Comparison of ENCODE assay signal across 22 mouse cellular contexts in genomic region chr5:116011700-116012099, GRCm38 (mm10). TPM values are rescaled to one million over a fixed set of nuclear protein-coding genes. Genes with fewer than 3 reads are reported as not detected.
A peak's percentile ranks its signal among the peaks of the same experiment; 100 is the strongest.
DNase-seq lines count a peak whose midpoint lies in the region; ATAC-seq and TF ChIP-seq lines count a peak whose summit lies in the region.
"Had no signal": no experiment of that assay in that cellular context is flagged by ENCODE, and none has a peak within 500 bp of the region (broad histone marks: within the 10 kb centered on the region; RNA-seq: fewer than 3 reads in every experiment).

No protein-coding gene starts in this region.

- WGBS in liver, embryonic 12.5 days (ENCODE audit: insufficient replicate concordance), result 65% methylated on average over 7 of the region's 7 CpGs
- 72% methylated on average over 7 of the region's 7 CpGs for WGBS in liver, postnatal 0 days (ENCODE audit: insufficient replicate concordance)
- 36% methylated on average over 7 of the region's 7 CpGs for WGBS in macrophage (ENCODE audit: missing documents)
- 69% methylated on average over 7 of the region's 7 CpGs for WGBS in thymus, adult 2 months
- 94% methylated on average over 7 of the region's 7 CpGs for WGBS in forebrain, embryonic 14.5 days

- no peak overlapping the region for H3K9ac ChIP-seq in liver, embryonic 12.5 days
- H3K9ac ChIP-seq in liver, postnatal 0 days (replicated peaks), result no peak overlapping the region
- no peak overlapping the region for H3K9ac ChIP-seq in forebrain, embryonic 14.5 days (ENCODE audit: low read length)
- H3K9ac ChIP-seq: forebrain, embryonic 12.5 days; forebrain, postnatal 0 days; heart, embryonic 13.5 days; hindbrain, embryonic 12.5 days; hindbrain, embryonic 15.5 days had no signal

- 0 out of 2 replicates have a peak overlapping the region, but pooled peaks have one; percentile 40 for H3K27ac ChIP-seq in liver, embryonic 12.5 days
- no peak overlapping the region for H3K27ac ChIP-seq in liver, postnatal 0 days (ENCODE audit: low read depth)
- 0 out of 2 replicates have a peak overlapping the region, but pooled peaks have one; percentile 10 for H3K27ac ChIP-seq in macrophage
- H3K27ac ChIP-seq in thymus, adult 2 months (ENCODE audit: control insufficient read depth, insufficient read depth, low read length), result no peak overlapping the region
- H3K27ac ChIP-seq in forebrain, embryonic 14.5 days (ENCODE audit: low read depth, low read length), result no peak overlapping the region
- H3K27ac ChIP-seq: forebrain, embryonic 12.5 days; gastrocnemius, adult 2 months; heart, adult 2 months; heart, embryonic 10.5 days; heart, embryonic 13.5 days; hindbrain, embryonic 12.5 days; hindbrain, embryonic 15.5 days had no signal

- ATAC-seq in liver, embryonic 12.5 days, result no peak
- no peak for ATAC-seq in liver, postnatal 0 days
- peak; percentile 39; the same call in 1 of the 2 replicates for ATAC-seq in common myeloid progenitor, adult 5-6 weeks (replicated peaks; ENCODE audit: low read depth, poor library complexity, severe bottlenecking)
- ATAC-seq in forebrain, embryonic 14.5 days, result no peak
- ATAC-seq: CD4-positive, CD25-positive, alpha-beta regulatory T cell, adult 4 months; forebrain, postnatal 0 days had no signal

- no peak for TF ChIP-seq POLR2A in thymus, adult 2 months (IDR thresholded peaks at IDR 0.05; ENCODE audit: control insufficient read depth, extremely low read depth, insufficient read depth, low read length, poor library complexity)

- H3K9me3 ChIP-seq in liver, embryonic 12.5 days (replicated peaks), result no peaks in the 10 kb centered on the region
- H3K9me3 ChIP-seq in liver, postnatal 0 days (ENCODE audit: low read length), result no peaks in the 10 kb centered on the region
- no peaks in the 10 kb centered on the region for H3K9me3 ChIP-seq in forebrain, embryonic 14.5 days (replicated peaks; ENCODE audit: control insufficient read depth, low read length)
- H3K9me3 ChIP-seq: forebrain, embryonic 12.5 days; heart, embryonic 10.5 days; heart, embryonic 13.5 days; hindbrain, embryonic 12.5 days; hindbrain, embryonic 15.5 days had no signal

- H3K27me3 ChIP-seq in liver, embryonic 12.5 days (replicated peaks), result no peaks in the 10 kb centered on the region
- H3K27me3 ChIP-seq in liver, postnatal 0 days (ENCODE audit: insufficient read depth, low read length), result no peaks in the 10 kb centered on the region
- H3K27me3 ChIP-seq in thymus, adult 2 months (ENCODE audit: control insufficient read depth, insufficient read depth, low read length), result no peaks in the 10 kb centered on the region; the same call in 1 of the 2 replicates
- H3K27me3 ChIP-seq in forebrain, embryonic 14.5 days (replicated peaks; ENCODE audit: control insufficient read depth, insufficient read depth, low read length), result no peaks in the 10 kb centered on the region
- H3K27me3 ChIP-seq: forebrain, embryonic 12.5 days; heart, embryonic 13.5 days; hindbrain, embryonic 12.5 days; hindbrain, embryonic 15.5 days had no signal

- no peak overlapping the region for H3K4me2 ChIP-seq in liver, embryonic 12.5 days
- no peak overlapping the region for H3K4me2 ChIP-seq in liver, postnatal 0 days (ENCODE audit: low read depth, low read length)
- H3K4me2 ChIP-seq in forebrain, embryonic 14.5 days (ENCODE audit: low read length), result no peak overlapping the region
- H3K4me2 ChIP-seq: forebrain, embryonic 12.5 days; heart, embryonic 13.5 days; hindbrain, embryonic 12.5 days; hindbrain, embryonic 15.5 days had no signal

- no peak for DNase-seq in liver, postnatal 0 days
- no peak for DNase-seq in thymus, adult 2 months
- DNase-seq in forebrain, embryonic 14.5 days (ENCODE audit: low spot score), result no peak
- DNase-seq: adrenal gland, adult 2 months; adrenal gland, postnatal 14 days; cerebellum, adult 11-12 months; cerebellum, adult 8-10 months; cerebellum, postnatal 10 days; cerebellum, postnatal 36 days; forebrain, postnatal 0 days; gastrocnemius, adult 2 months; gastrocnemius, postnatal 14 days; heart, adult 2 months had no signal

- TF ChIP-seq EP300 in liver, postnatal 0 days (IDR thresholded peaks at IDR 0.05; ENCODE audit: low read depth), result no peak

- no peak overlapping the region for H3K4me3 ChIP-seq in liver, embryonic 12.5 days
- no peak overlapping the region for H3K4me3 ChIP-seq in liver, postnatal 0 days (ENCODE audit: low read depth, low read length)
- no peak overlapping the region for H3K4me3 ChIP-seq in macrophage (ENCODE audit: inconsistent target)
- no peak overlapping the region for H3K4me3 ChIP-seq in thymus, adult 2 months (ENCODE audit: control insufficient read depth, insufficient read depth, low read length)
- H3K4me3 ChIP-seq in forebrain, embryonic 14.5 days (ENCODE audit: low read depth, low read length), result no peak overlapping the region
- H3K4me3 ChIP-seq: forebrain, embryonic 12.5 days; gastrocnemius, adult 2 months; heart, adult 2 months; heart, embryonic 10.5 days; heart, embryonic 13.5 days; hindbrain, embryonic 12.5 days; hindbrain, embryonic 15.5 days had no signal

- peaks cover 53% of the 10 kb centered on the region for H3K4me1 ChIP-seq in liver, embryonic 12.5 days
- H3K4me1 ChIP-seq in liver, postnatal 0 days (ENCODE audit: insufficient read depth), result peaks cover 8% of the 10 kb centered on the region
- no peaks in the 10 kb centered on the region for H3K4me1 ChIP-seq in thymus, adult 2 months (replicated peaks; ENCODE audit: control insufficient read depth, insufficient read depth, low read length)
- no peaks in the 10 kb centered on the region for H3K4me1 ChIP-seq in forebrain, embryonic 14.5 days (ENCODE audit: control insufficient read depth, insufficient read depth, low read length)
- H3K4me1 ChIP-seq: forebrain, embryonic 12.5 days; heart, embryonic 13.5 days; hindbrain, embryonic 12.5 days; hindbrain, embryonic 15.5 days had no signal

- H3K79me2 ChIP-seq in macrophage (ENCODE audit: inconsistent target), result no peaks in the 10 kb centered on the region

- TF ChIP-seq CTCF in liver, postnatal 0 days (IDR thresholded peaks at IDR 0.05; ENCODE audit: low read depth), result no peak
- TF ChIP-seq CTCF in thymus, adult 2 months (IDR thresholded peaks at IDR 0.05; ENCODE audit: borderline replicate concordance, control insufficient read depth, extremely low read depth, insufficient read depth, low read length, poor library complexity), result no peak

- H3K36me3 ChIP-seq in liver, embryonic 12.5 days, result peaks cover 60% of the 10 kb centered on the region
- H3K36me3 ChIP-seq in liver, postnatal 0 days (replicated peaks; ENCODE audit: insufficient read depth, low read length), result peaks cover 41% of the 10 kb centered on the region
- H3K36me3 ChIP-seq in macrophage (ENCODE audit: inconsistent target), result peaks cover 33% of the 10 kb centered on the region; the same call in 1 of the 2 replicates
- H3K36me3 ChIP-seq in thymus, adult 2 months (ENCODE audit: control insufficient read depth, insufficient read depth, low read length), result peaks cover 31% of the 10 kb centered on the region
- peaks cover 43% of the 10 kb centered on the region for H3K36me3 ChIP-seq in forebrain, embryonic 14.5 days (ENCODE audit: control insufficient read depth, insufficient read depth, low read length)

RNA-seq across cellular contexts. Expression of gene Prkab1, which starts 12.6 kb away (rescaled TPM):
- polyA plus RNA-seq in liver, embryonic 12.5 days (2016; fragmentation: Nextera tagmentation; extraction: Ambion mirVana), result 106 and 110 TPM in 2 replicates
- polyA plus RNA-seq in liver, postnatal 0 days (2015; fragmentation: Nextera tagmentation; extraction: Ambion mirVana), result 51.6 and 51.8 TPM in 2 replicates
- 41.1 and 53.9 TPM in 2 replicates for total RNA-seq in common myeloid progenitor, adult 5-6 weeks (2017)
- 10 to 100 TPM; 26.5 to 87.4 (median 55.9) TPM for total RNA-seq in macrophage (2018; cell fraction: chromatin; rRNA removed)
- total RNA-seq in macrophage (2018; cell fraction: cytosol; rRNA removed), result 10 to 100 TPM; 22.5 to 38.7 (median 30.9) TPM
- 10 to 100 TPM; 31.8 to 67.9 (median 41.8) TPM for total RNA-seq in macrophage (2018; cell fraction: nucleus; rRNA removed)
- 28.3 to 36.5 TPM (median 36.2 TPM) in 3 replicates for polyA plus RNA-seq in macrophage (2018)
- 102 and 109 TPM in 2 replicates for polyA plus RNA-seq in thymus, adult 2 months (2012; rRNA removed)
- polyA plus RNA-seq in forebrain, embryonic 14.5 days (2014; fragmentation: Nextera tagmentation; extraction: Ambion mirVana), result 44.1 and 52.1 TPM in 2 replicates

Comparison
In these comparisons a context has a peak if more than half of its experiments do, and no peak if none do; other contexts are left out.
1. H3K27ac ChIP-seq: peak in liver, embryonic 12.5 days (single experiment) and macrophage (single experiment); none in liver, postnatal 0 days (single experiment), thymus, adult 2 months (single experiment) and forebrain, embryonic 14.5 days (single experiment).